Mouse (Mus musculus): ENCODE measurements around the gene Lef1. TPM values are rescaled to one million over a fixed set of nuclear protein-coding genes. Genes with fewer than 3 reads are reported as not detected.
A peak's percentile ranks its signal among the peaks of the same experiment; 100 is the strongest.

The Lef1 gene
- 1 to 10 TPM; 7.4 to 7.6 (median 7.4) TPM for total RNA-seq (2022)

DNA sequence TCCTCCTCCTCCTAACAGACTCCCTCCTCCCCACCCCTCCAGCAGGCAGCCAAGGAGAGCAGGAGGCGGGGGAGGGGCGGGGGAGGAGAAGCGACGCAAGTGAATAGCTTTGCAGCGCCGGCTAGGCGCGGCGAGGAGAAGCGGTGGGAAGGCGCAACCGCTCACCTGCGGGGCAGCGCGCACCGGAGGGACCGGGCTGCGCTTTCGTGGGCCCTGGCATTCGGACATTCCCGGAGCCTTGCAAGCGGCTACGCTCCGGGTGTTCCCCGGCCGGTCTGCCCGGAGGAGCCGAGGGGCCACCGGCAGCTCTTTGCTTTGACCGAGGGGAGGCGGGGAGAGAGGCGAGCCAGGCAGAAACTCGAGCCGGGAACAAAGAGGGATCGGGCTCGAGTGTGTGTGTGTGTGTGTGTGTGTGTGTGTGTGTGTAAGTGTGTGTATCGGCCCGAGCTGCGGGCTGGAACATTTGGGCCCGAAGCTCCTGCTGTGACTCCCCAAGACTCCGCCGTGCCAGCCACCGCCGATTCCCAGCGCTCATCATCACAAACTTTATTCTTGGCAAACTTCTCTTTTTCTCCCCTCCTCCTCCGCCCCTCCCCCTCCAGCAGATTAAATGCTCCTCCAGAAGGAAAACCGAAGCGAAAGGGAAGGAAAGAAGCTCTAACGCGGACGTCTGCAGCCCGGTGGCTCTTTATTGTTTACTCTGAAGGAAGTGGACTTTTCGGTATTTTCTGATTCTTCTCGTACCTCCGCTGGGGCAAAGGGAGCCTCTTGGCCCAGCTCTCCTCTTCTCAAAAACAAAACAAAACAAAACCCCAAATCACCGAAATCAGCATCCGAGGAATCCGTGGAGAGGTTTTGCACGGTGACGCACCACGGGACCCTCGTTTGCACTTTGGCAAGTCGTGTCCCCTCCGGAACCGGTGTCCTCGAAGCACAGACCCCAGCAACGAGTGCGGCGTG lies at the start of gene Lef1:
Gene Lef1 (plus strand): TSS at position 281 of the 960 bp plus-strand sequence.
- DNase-seq (ENCODE audit: low spot score in 2 of 2) = peak in 1 of 2 experiments; percentile 7

DNA sequence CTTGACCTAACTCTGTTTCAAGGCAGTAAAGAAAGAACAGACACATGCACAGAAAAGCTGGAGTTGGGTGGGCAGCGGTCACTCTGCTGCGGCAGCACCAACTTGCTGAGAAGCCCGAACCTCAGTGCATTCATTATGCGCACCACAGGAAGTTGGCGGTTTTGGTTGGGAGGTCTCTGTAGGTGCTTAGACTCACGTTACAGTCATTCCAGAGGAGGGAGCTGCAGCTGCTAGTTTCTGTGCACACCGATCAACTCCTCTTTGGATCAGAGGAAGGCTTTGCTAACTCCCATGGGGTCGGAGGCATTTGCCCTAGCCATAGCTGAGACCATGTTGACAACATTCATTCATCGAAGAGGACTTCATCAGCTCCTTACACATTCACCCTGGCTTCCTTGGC lies 45.3 kb upstream of the Lef1 start:
- no peak for DNase-seq (ENCODE audit: low spot score in 2 of 2)

DNA sequence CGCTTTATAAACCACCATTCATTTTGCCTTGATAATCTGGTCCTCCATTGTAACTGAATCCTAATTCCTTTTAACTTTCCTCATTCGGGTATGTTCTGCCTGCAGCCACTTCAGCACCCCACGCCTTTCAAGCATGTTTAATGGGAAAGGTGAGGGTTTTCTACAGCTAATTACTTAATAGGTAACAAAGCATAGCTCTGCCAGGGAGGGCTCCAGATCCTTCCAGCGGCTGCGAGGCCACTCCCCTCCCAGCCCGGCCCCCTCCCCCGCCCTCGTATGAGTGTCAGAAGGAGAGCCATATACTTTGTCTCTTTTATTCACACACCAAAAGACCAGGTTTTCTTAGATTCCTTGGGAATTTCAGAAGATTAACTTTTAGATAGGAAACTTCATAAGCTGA lies 44.1 kb upstream of the Lef1 start:
- no peak for DNase-seq (ENCODE audit: low spot score in 2 of 2)

DNA sequence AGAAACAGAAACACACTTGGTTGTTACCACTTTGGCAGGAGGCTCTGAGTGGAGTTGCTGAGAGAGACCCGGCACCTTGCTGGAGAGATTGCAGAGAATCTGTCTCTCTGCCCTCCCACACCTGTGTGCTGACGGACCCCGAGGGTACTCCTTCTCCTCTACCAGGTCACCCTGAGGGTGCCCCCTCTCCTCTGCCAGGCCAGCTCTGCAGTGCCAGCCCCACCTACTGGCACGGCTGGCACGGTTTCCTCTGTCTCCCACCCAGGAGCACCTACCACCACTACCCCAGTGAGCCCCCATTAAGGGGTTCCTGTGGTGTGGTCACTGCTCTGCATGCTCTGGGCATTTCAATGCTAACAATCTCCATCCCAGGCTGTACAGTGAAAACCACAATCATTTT lies 42.3 kb upstream of the Lef1 start:
- no peak for DNase-seq (ENCODE audit: low spot score in 2 of 2)

DNA sequence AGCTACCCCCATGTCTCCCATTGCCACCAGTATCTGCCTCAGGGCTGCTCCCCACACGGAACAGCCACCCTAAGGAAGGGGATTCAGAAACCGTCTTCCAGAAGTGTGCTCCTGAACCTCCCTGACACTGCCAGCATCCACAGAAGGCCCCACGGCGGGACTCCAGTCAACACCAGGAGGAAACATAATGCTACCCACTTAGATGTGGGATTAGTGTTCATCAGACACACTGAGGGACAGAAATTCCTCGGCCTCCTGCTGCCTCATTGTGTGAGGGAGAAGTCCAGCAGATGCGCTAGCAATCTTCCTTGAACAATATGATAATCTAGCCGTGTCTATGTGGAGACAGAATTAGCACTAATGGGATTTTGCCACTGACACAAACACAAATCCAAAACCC lies 40.1 kb upstream of the Lef1 start:
- no peak for DNase-seq (ENCODE audit: low spot score in 2 of 2)

DNA sequence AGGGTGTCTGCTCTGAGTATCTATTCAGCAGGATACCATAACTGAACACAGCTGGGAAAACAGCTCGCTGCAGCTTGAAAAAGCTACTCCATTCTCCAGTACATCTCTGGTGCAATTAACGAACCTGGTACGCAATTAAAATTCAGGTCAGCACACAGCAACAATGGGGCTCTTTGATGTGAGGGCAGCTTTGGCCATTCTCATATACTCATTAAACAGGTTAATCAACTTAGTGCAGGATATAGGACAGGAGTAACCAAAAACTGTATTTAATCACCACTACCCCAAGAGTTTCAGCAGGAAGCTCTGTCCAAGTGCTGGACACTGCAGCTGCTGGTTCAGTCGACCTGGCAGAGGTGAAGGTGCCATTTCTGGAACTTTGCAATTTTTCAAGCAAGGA lies 37.6 kb upstream of the Lef1 start:
- no peak for DNase-seq (ENCODE audit: low spot score in 2 of 2)

DNA sequence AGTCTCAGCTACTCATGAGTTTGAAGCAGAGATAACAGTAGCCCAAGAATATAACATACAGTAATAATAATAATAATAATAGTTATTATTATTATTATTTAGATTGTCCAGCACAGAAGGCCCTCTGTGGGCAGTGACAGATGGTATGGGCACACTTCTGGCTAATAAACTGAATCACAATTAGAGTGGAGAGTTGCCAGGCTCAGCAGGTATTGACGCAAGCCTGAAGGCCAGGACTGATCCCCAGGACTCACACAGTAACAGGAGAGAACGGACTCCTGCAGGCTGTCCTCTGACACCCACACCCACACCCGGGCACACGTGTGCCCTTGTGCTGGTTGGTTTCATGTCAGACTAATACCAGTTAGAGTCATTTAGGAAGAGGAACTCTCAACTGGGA lies 36.3 kb upstream of the Lef1 start:
- DNase-seq (ENCODE audit: low spot score in 2 of 2) = no peak

DNA sequence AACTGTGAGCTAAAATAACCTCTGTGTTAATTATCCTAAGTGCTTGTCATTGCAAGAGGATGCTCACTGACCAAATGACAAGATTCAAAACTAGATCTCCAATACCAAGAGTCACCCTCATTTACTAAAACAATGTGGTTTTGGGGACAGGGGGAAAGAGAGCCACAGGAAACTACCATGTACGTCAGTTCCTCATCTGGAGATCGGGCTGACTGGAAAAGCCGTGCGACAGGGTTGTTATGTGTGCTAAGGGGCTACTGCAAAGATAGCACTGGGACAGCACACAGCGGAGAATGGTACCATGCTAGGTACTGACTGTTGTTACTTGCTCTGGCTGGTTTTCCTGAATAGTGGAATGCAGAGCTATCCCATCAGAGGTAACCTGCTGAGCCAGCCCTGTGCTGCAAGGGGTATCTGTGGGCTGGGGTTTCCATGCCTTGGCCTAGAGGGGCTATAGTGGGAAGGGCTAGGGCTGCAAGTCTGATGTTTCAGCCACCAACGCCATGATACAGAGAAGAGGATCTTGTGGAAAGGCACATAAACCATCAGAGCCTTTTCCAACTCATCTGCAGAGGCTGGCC lies 32.1 kb upstream of the Lef1 start:
- no peak for DNase-seq (ENCODE audit: low spot score in 2 of 2)

DNA sequence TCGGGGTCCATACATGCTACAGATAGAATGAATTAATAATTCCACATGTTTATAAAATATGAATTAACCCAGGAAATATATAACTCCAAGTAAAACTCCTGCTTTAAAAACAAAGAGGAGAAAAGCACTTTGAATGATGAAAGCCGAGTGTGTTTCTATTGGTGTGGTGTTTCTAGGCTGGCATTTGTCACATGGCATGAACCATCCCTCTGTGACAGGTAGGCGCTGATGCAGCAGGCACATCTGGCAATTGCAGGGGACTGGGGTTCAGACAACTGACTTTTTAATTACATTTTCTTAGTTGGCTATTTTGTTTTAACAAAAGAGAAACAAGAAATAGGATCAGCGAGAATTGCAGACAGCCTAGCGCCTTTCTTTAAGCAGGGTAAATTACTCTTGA lies 31.6 kb upstream of the Lef1 start:
- DNase-seq (ENCODE audit: low spot score in 2 of 2) = no peak

DNA sequence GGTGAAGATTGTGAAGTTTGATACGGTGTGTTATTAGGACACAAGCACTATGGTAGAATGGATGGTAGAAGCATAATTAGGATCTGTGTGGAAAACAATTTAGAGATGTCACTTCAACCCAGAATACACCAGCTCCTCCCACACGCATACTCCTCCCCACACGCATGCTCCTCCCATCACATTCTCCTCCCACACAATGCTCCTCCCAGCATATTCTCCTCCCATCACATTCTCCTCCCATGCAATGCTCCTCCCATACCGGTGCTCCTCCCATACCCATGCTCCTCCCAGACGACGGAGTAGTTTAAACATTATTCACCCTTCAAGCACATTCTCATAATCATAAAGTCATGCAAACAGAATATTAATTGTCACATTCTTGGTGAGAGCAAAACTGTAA lies 26.5 kb upstream of the Lef1 start:
- no peak for DNase-seq (ENCODE audit: low spot score in 2 of 2)

DNA sequence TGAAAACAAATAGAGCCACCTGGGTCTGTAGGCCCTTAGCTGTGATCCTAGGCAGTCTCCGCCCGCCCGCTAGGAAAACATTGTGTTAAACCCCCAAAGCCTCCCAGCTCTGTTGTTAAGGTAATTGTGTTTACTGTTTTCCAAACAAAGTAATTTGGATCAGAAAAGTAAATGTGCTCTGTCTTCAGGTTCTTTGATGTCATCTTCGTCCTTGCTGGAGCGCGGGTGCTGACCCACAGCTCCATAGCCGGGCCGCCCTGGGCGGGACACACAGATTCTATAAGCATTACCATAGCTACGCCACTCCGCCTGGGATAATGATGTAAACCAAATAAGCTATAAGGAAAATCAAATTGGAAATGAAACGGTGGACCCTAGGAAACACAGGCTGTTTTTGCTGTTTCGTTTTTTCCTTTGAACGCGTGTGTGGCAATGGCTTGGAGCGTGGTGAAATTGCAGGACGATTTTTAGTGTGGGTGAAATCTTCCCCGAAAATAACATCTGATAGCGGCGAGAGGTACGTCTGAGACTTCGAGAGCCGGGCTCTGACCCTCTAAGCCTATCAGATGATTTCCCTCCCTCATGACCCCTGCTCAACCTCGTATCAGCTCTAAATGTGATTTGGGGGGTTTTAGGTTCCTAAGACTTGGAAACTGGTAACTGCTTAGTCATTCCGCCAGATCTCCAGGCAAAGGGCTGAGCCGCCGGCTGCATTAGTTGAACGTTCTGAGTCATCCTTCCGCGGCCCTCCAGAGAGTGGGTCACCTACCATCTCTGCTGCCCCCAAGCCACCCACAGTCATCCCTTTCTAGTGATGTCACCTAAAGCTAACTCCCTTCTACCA lies 25.3 kb upstream of the Lef1 start:
- peak; percentile 8 to 22 for DNase-seq (ENCODE audit: low spot score in 2 of 2)

DNA sequence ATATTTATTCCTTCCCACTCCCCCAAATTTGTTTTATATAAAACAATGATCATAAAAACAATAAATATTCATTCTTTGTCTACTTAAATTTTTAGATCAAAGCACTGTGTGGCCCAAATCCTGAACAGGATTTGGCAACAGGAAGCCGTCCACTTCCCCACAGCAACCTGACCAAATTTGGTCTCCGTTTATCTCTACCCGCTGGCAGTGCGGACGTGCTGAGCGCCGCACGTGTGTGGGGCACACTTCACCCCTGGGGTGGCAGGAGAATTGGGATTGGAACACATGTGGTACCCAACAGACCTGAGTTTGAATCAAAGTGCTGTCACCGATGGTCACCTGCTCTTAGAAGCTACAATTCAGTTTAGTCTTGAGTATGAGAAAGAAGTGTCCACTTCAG lies 24.3 kb upstream of the Lef1 start:
- DNase-seq (ENCODE audit: low spot score in 2 of 2) = no peak

DNA sequence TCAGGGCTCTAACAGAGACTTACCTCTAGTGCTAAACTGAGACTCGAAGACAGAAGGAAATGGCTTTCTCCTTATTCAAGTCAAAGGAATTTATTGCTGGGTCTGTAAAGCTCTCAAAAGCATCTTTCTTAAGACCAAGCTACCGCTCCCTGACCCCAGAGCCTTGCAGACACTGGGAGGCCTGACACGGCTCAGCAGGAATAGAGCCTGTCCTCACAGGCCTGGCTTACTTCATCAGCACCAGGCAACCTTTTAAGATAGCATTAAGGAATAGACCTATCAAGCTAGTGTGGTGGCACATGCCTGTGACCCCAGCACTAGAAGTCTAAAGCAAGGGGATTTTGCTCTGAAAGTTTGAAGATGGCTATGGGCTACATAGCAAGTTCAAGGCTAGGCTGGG lies 20.6 kb upstream of the Lef1 start:
- DNase-seq (ENCODE audit: low spot score in 2 of 2) = no peak

DNA sequence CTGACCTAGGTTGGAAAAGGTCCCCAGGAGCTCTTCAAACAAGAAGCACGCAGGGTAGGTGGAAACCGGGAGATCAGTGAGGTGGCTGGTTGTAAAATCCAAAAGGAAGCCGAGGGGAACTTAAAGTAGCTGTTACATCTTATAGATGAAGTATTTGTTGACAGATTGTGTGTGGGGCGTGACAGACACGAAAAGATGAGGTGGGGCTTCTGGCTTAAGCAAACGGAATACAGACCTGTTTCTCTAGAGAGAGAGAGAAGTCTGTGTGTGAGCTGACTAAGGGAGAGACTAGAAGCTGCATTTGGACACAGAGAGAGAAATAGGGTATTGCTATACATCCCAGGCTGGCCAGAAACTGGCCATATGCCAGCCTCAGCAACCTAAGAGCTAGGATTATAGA lies 18.2 kb upstream of the Lef1 start:
- DNase-seq (ENCODE audit: low spot score in 2 of 2) = no peak

DNA sequence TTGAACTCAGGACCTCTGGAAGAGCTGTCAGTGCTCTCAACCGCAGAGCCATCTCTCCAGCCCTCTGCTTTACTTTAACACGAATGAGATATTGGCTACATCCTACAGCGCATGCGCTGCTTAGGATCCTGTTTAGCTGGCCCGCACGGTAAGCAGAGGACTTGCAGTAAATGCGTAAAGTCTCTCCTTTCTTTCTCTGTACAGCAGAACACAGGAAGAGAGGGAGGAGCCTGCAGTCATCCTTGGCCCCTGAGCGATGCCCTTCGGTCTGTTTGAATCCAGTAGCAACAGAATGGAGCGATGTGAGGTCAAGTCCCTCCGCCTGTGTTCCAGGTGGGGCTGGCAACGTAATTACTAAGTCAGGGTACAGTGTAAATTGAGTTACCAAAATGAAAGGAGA lies 16.5 kb upstream of the Lef1 start:
- DNase-seq (ENCODE audit: low spot score in 2 of 2) = no peak

DNA sequence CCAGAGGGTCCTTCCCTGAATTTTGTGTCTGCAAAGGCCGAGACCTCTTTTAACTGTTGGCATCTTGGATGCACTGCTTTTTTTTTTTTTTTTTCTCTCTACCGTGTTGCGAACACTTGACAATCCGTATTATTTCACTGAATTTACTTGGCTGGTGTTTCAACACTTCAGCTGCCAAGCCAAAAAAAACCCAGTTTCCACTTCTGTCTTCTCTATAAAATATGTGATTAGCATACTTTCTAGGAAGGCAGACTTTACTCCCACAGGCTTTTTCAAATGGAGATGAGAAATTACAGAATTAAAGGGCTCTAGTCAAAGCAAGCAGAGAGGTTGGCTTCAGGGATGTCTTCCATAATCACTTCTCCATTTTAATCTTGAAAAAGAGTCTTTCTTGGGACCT lies 14.2 kb upstream of the Lef1 start:
- DNase-seq (ENCODE audit: low spot score in 2 of 2) = no peak

DNA sequence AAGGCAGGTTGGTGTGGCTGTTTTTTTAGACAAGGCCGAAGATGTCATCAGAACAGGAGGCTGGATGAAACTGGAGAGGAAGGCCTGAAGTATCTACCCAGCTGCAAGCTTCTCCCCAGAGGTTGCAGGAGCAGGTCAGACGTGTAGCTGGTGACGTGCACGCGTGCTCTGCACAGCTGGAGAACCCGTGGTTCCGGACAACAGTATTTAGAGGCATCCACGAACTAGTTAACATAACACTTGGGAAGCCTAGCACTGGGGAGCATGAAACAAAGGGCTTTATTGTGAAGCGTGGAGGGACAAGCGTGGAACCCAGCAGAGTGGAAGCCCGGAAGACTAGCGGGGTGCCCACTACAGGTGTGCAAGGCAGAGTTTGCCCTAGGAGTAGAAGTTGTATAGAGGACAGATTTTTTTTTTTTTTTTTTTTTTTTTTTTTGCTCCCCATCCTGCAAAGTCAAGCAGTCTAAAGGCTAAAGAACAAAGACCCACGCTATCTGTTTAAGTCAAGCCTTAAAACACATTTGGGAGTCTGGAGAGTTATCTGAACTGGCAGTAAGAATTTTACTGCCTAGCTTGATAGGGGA lies 8.0 kb upstream of the Lef1 start:
- DNase-seq (ENCODE audit: low spot score in 2 of 2) = no peak

DNA sequence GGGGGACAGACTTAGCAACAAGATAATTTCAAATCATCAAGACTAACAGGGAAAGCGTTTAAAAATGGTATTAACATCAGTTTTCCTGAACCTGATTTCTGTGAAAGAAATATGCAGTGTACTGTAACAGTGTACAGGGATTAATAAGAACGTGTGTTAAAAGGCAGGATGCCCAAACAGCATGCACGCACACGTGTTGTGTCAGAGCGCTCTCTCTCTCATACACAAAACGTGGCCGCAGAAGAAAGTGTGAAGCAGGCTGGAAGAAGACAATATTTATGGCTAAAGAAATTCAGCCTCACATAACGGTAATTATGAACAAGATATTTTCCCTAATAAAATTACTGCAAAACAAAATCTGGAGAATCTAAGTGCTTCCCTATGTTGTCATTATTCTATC lies 4.9 kb upstream of the Lef1 start:
- no peak for DNase-seq (ENCODE audit: low spot score in 2 of 2)

DNA sequence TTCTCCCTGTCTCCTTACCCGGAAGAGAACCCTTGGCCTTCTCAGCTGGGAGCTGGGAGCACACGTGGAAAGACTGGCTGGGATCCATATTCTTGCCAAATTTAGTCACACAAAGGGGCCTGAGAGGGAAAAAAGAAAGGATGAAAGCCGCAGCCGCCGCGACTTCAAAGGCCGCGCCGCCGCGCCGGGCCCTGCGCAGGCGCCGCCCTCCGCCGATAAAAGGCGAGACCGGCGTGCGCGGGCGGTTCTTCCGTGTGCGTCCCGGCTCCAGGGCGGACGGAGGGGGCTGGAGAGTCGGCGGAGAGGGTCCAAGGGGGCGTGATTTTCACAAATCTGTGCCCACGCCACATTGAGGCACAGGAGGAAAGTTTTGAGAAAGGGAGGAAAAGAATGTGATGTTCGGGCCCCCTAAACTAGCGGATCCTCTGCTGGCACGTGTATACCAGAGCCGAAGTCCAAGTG lies 4.3 kb upstream of the Lef1 start:
- DNase-seq (ENCODE audit: low spot score in 2 of 2) = peak in 1 of 2 experiments; percentile 18

DNA sequence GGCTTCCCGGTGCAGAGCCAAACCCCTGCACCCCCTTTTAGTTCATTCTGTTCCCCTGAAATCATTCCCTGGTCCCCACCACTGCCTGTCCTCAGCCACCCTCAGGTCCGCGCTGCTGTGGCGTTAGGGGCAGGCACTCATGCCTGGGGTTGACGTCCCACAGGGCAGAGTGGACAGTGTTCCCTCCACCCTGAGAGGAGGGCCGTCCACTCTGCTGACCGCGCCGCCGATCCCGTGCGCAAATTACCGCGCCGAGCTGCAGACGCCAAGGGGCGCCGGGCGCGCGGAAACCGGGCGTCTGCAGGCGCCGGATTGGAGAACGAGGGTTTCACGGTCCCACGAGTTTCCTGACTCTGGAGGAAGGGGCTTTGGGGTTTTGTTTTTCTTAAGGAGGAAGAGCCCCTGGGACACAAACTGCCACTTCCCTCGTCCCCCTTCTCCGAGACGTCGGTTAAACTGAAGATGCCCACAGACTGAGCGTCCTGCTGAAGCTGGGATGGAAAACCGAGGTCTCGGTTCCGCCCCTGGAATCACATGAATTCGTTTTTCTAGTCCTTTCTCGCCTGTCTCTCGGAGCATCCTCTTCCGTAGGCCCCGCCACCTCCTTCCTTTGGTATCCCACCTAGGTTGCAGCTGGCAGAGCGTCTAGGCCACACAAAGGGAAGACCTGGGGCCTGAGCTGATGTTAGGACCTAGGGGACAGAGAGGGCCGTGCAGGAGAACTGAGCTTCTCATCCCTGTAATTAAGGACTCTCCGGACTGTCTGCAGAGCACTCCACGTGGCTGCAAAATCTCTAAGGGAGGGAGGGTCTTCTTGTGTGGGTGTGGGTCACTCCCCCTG lies 3.6 kb upstream of the Lef1 start:
- peak in 1 of 2 experiments; percentile 6 for DNase-seq (ENCODE audit: low spot score in 2 of 2)
